In the genomic region with DNA sequence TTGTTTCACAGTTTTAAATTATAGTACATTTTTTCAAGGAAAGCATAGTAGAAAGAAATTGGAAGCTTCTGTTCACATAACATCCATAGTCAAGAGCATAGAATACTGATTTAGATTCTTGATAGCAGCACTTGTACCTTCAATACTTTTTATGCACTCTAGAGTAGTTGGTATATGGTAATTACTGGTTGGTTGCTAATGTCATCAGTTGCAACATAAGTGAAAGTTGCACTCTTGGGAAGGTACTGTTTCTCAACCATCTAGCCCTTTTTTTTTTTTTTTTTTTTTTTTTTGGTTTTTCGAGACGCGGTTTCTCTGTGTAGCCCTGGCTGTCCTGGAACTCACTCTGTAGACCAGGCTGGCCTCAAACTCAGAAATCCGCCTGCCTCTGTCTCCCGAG, we compare ENCODE assay signal across 21 mouse cellular contexts. TPM values are rescaled to one million over a fixed set of nuclear protein-coding genes. Genes with fewer than 3 reads are reported as not detected.
DNase-seq lines count a peak whose midpoint lies in the region; ATAC-seq and TF ChIP-seq lines count a peak whose summit lies in the region.
"Had no signal": no experiment of that assay in that cellular context is flagged by ENCODE, and none has a peak within 500 bp of the region (broad histone marks: within the 10 kb centered on the region; RNA-seq: fewer than 3 reads in every experiment).

No protein-coding gene starts in this region.

- no peak for TF ChIP-seq CTCF in liver, adult 2 months (IDR thresholded peaks at IDR 0.05; ENCODE audit: low read depth, low read length)
- no peak for TF ChIP-seq CTCF in forebrain, postnatal 0 days (IDR thresholded peaks at IDR 0.05; ENCODE audit: low read depth)

- peaks cover 5% of the 10 kb centered on the region; the same call in 1 of the 2 replicates for H3K4me1 ChIP-seq in liver, adult 2 months (ENCODE audit: control insufficient read depth, insufficient read depth, low read length)
- H3K4me1 ChIP-seq in brown adipose tissue, adult 24 weeks (ENCODE audit: control insufficient read depth, insufficient read depth, insufficient read length, low read length), result peaks cover 4% of the 10 kb centered on the region; the same call in 1 of the 2 replicates
- H3K4me1 ChIP-seq in forebrain, postnatal 0 days (ENCODE audit: insufficient read depth), result no peaks in the 10 kb centered on the region
- H3K4me1 ChIP-seq in midbrain, embryonic 15.5 days, result no peaks in the 10 kb centered on the region
- H3K4me1 ChIP-seq: embryonic facial prominence, embryonic 10.5 days; embryonic facial prominence, embryonic 12.5 days; forebrain, embryonic 13.5 days; forebrain, embryonic 15.5 days had no signal

- H3K4me2 ChIP-seq in forebrain, postnatal 0 days (ENCODE audit: low read depth), result no peak overlapping the region
- H3K4me2 ChIP-seq in midbrain, embryonic 15.5 days, result no peak overlapping the region
- H3K4me2 ChIP-seq: embryonic facial prominence, embryonic 12.5 days; forebrain, embryonic 13.5 days; forebrain, embryonic 15.5 days had no signal

- no peaks in the 10 kb centered on the region; the same call in 1 of the 2 replicates for H3K36me3 ChIP-seq in liver, adult 2 months (ENCODE audit: control insufficient read depth, insufficient read depth, low read length)
- H3K36me3 ChIP-seq in forebrain, postnatal 0 days (ENCODE audit: insufficient read depth), result no peaks in the 10 kb centered on the region
- no peaks in the 10 kb centered on the region for H3K36me3 ChIP-seq in midbrain, embryonic 15.5 days (replicated peaks)
- H3K36me3 ChIP-seq: embryonic facial prominence, embryonic 12.5 days; forebrain, embryonic 15.5 days had no signal

- no peaks in the 10 kb centered on the region for H3K27me3 ChIP-seq in liver, adult 2 months (ENCODE audit: control insufficient read depth, insufficient read depth, low read length)
- H3K27me3 ChIP-seq in forebrain, postnatal 0 days (ENCODE audit: insufficient read depth, low read length), result no peaks in the 10 kb centered on the region
- no peaks in the 10 kb centered on the region for H3K27me3 ChIP-seq in midbrain, embryonic 15.5 days (replicated peaks)
- H3K27me3 ChIP-seq: embryonic facial prominence, embryonic 12.5 days; forebrain, embryonic 13.5 days; forebrain, embryonic 15.5 days had no signal

- peak; percentile 44 for DNase-seq in liver, adult 2 months (ENCODE audit: extremely low read depth, low read depth, low spot score)
- no peak for DNase-seq in liver
- DNase-seq in forebrain, postnatal 0 days, result no peak
- no peak for DNase-seq in thymus, postnatal 14 days
- DNase-seq: adrenal gland, adult 8-10 months; adrenal gland, postnatal 14 days; adrenal gland, postnatal 36 days; cerebellum, adult 11 months; cerebellum, adult 18-20 months; cerebellum, adult 8-10 months; cerebellum, adult 9-11 months; cerebellum, postnatal 14 days; cerebellum, postnatal 36 days had no signal

- H3K27ac ChIP-seq in liver, adult 2 months (replicated peaks; ENCODE audit: insufficient read depth, low read depth, low read length), result no peak overlapping the region
- H3K27ac ChIP-seq in brown adipose tissue, adult 24 weeks (replicated peaks; ENCODE audit: low read depth, low read length), result peak overlapping the region; percentile 13; the same call in 1 of the 2 replicates
- H3K27ac ChIP-seq in forebrain, postnatal 0 days (ENCODE audit: low read depth, low read length), result no peak overlapping the region
- H3K27ac ChIP-seq in midbrain, embryonic 15.5 days, result no peak overlapping the region
- H3K27ac ChIP-seq: embryonic facial prominence, embryonic 10.5 days; embryonic facial prominence, embryonic 12.5 days; forebrain, embryonic 13.5 days; forebrain, embryonic 15.5 days had no signal

- no peak overlapping the region for H3K9ac ChIP-seq in liver, adult 2 months (ENCODE audit: low read depth, low read length)
- no peak overlapping the region for H3K9ac ChIP-seq in forebrain, postnatal 0 days
- H3K9ac ChIP-seq in midbrain, embryonic 15.5 days, result no peak overlapping the region
- H3K9ac ChIP-seq: embryonic facial prominence, embryonic 12.5 days; forebrain, embryonic 13.5 days; forebrain, embryonic 15.5 days had no signal

- no peak for TF ChIP-seq POLR2A in liver, adult 2 months (IDR thresholded peaks at IDR 0.05; ENCODE audit: extremely low read depth, insufficient read depth, low read length)

- 48% methylated on average over 4 of the region's 5 CpGs for whole genome bisulfite sequencing in liver, adult 2 months
- 87% methylated on average over 5 of the region's 5 CpGs for WGBS in forebrain, postnatal 0 days
- 68% methylated on average over 4 of the region's 5 CpGs for WGBS in midbrain, embryonic 15.5 days

- H3K79me2 ChIP-seq in liver, adult 2 months (ENCODE audit: control insufficient read depth, insufficient read depth, low read length), result peaks cover 4% of the 10 kb centered on the region; the same call in 1 of the 2 replicates

- ATAC-seq in granulocyte monocyte progenitor cell, adult 5-6 weeks (replicated peaks; ENCODE audit: poor library complexity, severe bottlenecking), result peak; percentile 90
- peak; percentile 80 for ATAC-seq in megakaryocyte progenitor cell, adult 5-6 weeks (replicated peaks; ENCODE audit: poor library complexity)
- no peak for ATAC-seq in forebrain, postnatal 0 days
- no peak for ATAC-seq in midbrain, embryonic 15.5 days (replicated peaks)
- ATAC-seq: forebrain, embryonic 13.5 days; forebrain, embryonic 15.5 days had no signal

- H3K4me3 ChIP-seq in liver, adult 2 months (ENCODE audit: insufficient read depth, low read depth, low read length), result no peak overlapping the region
- H3K4me3 ChIP-seq in brown adipose tissue, adult 24 weeks (ENCODE audit: insufficient read depth, low read depth, low read length), result no peak overlapping the region
- H3K4me3 ChIP-seq in forebrain, postnatal 0 days (ENCODE audit: low read depth, low read length), result no peak overlapping the region
- H3K4me3 ChIP-seq in midbrain, embryonic 15.5 days, result no peak overlapping the region
- H3K4me3 ChIP-seq: embryonic facial prominence, embryonic 10.5 days; embryonic facial prominence, embryonic 12.5 days; forebrain, embryonic 13.5 days; forebrain, embryonic 15.5 days had no signal

- no peaks in the 10 kb centered on the region for H3K9me3 ChIP-seq in forebrain, postnatal 0 days (ENCODE audit: low read length)
- H3K9me3 ChIP-seq in midbrain, embryonic 15.5 days, result no peaks in the 10 kb centered on the region
- H3K9me3 ChIP-seq: embryonic facial prominence, embryonic 10.5 days; embryonic facial prominence, embryonic 12.5 days; forebrain, embryonic 13.5 days; forebrain, embryonic 15.5 days had no signal

RNA-seq across cellular contexts. Expression of a gene that starts 20.2 kb away (rescaled TPM):
- total RNA-seq in liver, adult 2 months (2014; rRNA removed), result 16.2 and 21.7 TPM in 2 replicates
- 9.9 and 10.2 TPM in 2 replicates for polyA plus RNA-seq in liver, adult 2 months (2012; rRNA removed)
- 23.2 and 30.4 TPM in 2 replicates for polyA plus RNA-seq in brown adipose tissue, adult 24 weeks (2012; ENCODE audit: insufficient read depth, insufficient read length, missing spikeins)
- total RNA-seq in granulocyte monocyte progenitor cell, adult 5-6 weeks (2014; fragmentation: Nextera tagmentation), result 38.5 and 41.5 TPM in 2 replicates
- 33.1 and 37.9 TPM in 2 replicates for total RNA-seq in granulocyte monocyte progenitor cell, adult 5-6 weeks (2017)
- 52.2 and 57.8 TPM in 2 replicates for total RNA-seq in megakaryocyte progenitor cell, adult 5-6 weeks (2015)
- total RNA-seq in megakaryocyte progenitor cell, adult 5-6 weeks (2017), result 24.7 and 33.8 TPM in 2 replicates
- 60.8 and 67.2 TPM in 2 replicates for total RNA-seq in forebrain, postnatal 0 days (2014; rRNA removed)
- polyA plus RNA-seq in forebrain, postnatal 0 days (2015; fragmentation: Nextera tagmentation; extraction: Ambion mirVana), result 24.9 and 37.0 TPM in 2 replicates
- 48.2 and 48.8 TPM in 2 replicates for polyA plus RNA-seq in midbrain, embryonic 15.5 days (2015; fragmentation: Nextera tagmentation; extraction: Ambion mirVana)

Comparison
In these comparisons a context has a peak if more than half of its experiments do, and no peak if none do; other contexts are left out.
1. ATAC-seq: peak in granulocyte monocyte progenitor cell, adult 5-6 weeks (single experiment) and megakaryocyte progenitor cell, adult 5-6 weeks (single experiment); none in forebrain, postnatal 0 days (single experiment) and midbrain, embryonic 15.5 days (single experiment).